Mouse (Mus musculus): ENCODE data around the gene Cyp4f39.
"Not testable (repeated sequence)": the region's sequence is repeated elsewhere in the genome, so short reads cannot be mapped to it uniquely, and the experiment has no call there.

Gene Cyp4f39

DNA sequence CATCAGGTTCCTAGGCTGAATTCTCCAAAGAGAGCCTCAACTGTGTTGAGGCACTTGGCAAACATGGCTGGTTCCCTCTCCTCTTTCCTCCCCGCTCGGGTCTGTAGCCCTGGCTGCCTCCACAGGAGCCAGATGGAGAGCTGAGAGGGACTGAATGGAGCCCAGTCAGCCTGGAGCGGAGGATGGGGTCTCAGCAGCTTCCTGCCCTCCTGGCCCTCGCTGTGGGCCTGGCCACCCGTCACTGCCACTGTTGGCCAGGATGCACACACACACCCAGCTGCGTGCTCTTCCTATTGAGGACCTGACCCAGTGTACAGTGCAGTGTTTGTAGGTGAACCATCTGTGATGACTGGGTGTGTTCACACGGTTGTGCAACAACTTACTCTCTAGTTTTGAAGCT is 19.7 kb downstream of the Cyp4f39 start:
- intact Hi-C loops (cut with DNase I) = no loop called here

GRCm38 (mm10) chr17:32474954-32475560 is 22.5 kb downstream of the Cyp4f39 start:
- intact Hi-C loops (cut with DNase I) = no loop called here

- intact Hi-C loops (cut with DNase I) = no loop called here
Observed at GRCm38 (mm10) chr17:32477204-32477603, 24.7 kb downstream of the Cyp4f39 start.

- intact Hi-C loops (cut with DNase I) = no loop called here
Observed at GRCm38 (mm10) chr17:32478727-32479126, 26.2 kb downstream of the Cyp4f39 start.

DNA sequence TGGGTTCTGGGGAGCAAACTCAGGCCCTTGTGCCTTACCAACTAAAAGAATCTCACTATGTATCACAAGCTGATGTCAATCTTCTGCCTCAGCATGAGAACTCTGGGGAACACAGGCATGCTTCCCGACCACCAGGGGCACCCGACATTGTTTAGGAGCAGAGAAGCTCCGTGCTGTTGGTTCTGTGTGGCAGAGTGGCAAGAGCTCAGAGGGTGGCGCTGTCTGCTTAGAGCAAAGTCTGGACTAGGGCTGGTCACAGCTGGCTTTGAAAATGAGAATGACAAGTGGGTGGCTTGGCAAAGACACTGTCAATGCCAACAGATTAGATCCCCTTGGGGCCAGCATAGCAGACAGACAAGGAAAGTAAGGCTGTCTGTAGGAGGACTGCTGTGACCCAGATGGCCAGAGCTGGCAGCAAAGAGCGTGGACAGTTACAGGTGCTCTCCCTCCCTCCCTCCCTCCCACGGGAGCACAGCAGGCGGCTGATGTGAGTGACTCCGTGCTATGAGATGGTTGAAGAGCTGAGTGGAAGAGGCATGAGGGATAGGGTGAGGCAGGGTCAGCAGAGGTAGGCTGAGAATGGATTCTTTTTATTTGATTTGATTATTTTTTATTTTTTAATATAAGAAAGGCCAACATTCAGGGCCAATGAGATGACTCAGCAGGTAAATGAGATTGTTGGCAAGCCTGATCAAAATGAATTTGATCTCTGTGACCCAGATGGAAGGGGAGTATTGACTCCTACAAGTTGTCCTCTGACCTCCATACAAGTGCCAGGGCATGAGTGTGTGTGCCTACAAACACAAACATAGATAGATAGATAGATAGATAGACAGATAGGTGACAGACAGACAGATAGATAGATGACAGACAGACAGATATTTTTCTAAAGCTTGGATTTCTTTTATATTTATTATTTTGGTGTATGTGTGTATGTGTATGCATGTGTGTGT is 27.3 kb downstream of the Cyp4f39 start:
- intact Hi-C loops (cut with DNase I) = no loop called here

DNA sequence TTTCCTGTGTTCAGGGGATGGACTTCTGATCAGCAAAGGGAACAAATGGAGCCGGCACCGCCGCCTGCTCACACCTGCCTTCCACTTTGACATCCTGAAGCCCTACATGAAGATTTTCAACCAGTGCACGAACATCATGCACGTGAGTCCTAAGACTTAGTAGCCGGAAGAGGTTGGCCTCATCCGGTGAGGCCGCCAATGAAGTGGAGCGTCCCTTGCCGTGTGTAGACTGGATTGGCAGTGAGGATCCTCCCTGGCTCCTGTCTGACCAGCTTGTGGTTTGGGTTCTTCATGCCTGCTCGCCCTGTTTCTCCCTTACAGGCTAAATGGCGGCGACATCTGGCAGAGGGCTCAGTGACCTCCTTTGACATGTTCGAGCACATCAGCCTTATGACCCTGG is 29.2 kb downstream of the Cyp4f39 start:
- intact Hi-C loops (cut with DNase I) = no loop called here

DNA sequence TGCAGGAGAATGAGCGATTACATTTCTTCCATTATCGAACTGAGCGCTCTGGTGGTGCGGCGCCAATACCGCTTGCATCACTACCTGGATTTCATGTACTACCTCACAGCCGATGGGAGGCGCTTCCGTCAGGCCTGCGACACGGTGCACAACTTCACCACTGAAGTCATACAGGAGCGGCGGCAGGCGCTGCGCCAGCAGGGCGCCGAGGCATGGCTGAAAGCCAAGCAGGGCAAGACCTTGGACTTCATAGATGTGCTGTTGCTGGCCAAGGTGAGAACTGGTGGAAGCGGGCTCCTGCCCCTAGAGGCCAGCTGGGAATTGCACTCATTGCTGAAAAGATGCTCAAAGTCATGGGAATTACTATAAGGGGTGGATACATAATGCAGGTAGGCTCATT is 30.7 kb downstream of the Cyp4f39 start:
- intact Hi-C loops (cut with DNase I) = no loop called here

DNA sequence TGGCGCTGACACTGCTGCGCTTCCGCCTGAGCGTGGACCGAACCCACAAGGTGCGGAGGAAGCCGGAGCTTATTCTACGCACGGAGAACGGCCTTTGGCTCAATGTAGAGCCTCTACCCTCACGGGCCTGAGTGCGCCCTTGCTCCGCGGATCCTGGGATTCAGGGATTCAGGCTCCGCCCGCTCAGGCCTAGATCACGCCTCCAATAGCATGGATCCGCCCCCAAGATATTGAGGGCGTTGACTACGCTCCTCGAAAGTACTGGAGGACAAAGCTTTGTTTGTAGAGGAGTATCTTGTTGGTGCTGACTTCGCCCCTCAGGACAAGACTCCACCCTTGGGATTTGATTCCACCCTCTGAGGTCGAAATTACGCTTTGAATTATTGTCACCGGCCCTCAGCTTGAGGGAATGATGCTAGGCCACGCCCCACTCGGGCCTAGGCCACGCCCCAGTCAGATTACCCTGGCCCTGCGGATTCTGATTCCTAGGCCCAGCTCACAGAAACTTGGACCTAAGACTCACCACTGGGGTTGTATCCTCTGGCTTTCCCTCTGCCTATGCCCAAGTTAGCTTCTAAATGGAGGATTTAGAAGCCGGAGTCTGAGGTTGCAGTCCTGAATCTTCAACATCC is 39.9 kb downstream of the Cyp4f39 start:
- intact Hi-C loops (cut with DNase I) = loop anchor here (5.0 kb wide), 3 partner anchors 55 to 145 kb away; partner anchors contain the start of gene Wiz

- intact Hi-C loops (cut with DNase I) = loop anchor here (5.0 kb wide), 3 partner anchors 57 to 147 kb away; partner anchors contain the start of gene Wiz
Observed at GRCm38 (mm10) chr17:32494601-32495000, 42.1 kb downstream of the Cyp4f39 start.

GRCm38 (mm10) chr17:32500511-32500910 is 48.0 kb downstream of the Cyp4f39 start:
- intact Hi-C loops (cut with DNase I) = not testable (repeated sequence)

DNA sequence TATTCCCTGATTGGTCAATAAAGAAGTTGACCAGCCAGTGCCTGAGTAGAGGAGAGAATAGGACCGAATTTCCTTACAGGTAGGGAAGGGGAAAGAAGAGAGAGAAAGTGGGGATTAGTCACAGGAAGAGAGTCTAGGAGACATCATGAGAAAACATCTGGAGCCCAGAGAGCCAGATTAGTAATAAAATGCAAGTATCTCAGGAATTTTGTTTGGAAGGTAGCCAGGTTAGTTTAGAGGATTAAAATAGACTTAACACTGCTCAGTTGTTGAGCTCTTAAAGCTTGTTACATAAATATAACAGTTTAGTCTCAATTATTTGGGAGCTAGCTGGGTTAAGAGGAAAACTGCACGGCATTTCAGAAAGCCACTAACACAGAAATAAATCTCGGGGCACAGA is 48.5 kb downstream of the Cyp4f39 start:
- intact Hi-C loops (cut with DNase I) = no loop called here

DNA sequence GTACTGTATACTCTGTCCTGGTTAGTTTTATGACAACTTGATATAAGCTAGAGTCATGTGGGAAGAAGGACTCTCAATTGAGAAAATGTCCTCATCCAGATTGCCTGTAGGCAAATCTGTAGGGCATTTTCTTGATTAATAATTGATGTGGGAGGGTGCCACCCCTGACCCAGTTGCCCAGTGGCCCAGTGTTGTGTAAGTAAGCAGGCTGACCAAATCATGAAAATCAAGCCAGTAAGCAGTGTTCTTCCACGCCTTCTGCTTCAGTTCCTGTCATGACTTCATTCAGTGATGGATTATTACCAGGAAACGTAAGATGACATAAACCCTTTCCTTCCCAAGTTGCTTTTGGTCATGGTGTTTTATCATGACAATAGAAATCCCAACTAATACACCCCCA is 50.6 kb downstream of the Cyp4f39 start:
- intact Hi-C loops (cut with DNase I) = no loop called here

DNA sequence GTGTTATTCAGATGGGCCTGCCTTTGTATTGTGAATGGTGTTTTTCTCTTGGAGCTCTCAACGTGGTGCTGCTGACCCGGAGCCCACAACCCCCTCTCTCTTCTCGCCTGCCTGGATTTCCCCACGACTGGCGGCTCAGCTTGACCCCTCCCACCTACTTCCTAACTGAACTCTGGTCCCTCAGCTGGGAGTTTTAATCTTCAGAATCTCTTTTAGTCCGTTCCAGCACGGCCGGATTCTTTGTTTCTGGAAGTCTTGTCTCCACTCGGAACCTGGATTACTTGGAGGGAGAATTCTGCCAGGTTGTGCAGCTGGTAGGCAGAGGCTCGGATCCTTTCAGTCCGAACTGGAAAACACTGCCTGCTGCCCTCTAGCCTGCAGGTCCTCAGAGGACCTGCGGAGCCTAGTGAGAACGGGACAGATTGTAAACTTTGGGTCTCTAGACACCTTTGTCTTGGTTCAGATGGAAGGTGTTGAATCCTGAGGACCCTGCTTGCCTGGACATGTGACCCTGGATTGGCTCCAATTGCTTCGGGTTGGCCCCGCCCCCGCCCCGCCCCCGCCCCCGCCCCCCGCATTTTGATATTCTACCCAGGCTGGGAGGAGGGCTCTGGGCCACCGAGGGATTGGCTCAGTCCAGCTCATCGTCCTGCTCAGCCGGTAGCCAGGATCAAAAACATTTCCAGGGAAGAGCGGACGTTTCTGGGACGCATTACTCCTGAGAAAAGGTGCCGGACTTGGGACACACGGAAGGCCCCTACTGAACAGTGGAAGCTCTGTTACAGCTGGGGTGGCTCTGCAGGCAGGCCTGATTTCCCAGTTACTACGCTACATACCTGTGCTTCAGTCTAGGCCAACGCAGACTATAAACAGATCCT is 53.6 kb downstream of the Cyp4f39 start, which contains the start of gene Cyp4f17:
Gene Cyp4f17 (plus strand): TSS at position 200 of the 878 bp plus-strand sequence.
- intact Hi-C loops (cut with DNase I) = no loop called here

DNA sequence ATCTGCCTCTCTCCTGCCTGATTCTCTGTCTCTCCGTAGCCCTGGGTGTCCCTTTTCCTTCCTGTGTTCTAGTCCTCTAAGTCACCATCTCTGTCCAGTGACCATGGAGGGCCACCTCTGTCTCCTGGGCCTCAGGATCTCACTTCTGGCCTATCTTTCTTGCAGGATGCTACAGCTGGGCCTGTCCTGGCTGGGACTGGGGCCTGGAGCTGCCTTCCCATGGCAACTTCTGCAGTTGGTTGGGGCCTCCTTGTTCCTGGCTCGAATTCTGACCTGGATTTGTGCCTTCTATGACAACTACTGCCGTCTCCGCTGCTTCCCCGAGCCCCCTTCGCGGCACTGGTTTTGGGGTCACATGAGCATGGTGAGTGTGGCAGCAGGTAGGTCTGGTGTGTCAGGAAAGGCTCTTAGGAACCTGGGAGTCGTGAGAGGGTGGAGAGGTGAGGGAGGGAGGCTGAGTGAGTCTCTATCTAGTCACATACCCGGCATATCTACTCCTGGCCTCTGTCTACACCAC is 54.3 kb downstream of the Cyp4f39 start:
- intact Hi-C loops (cut with DNase I) = no loop called here

DNA sequence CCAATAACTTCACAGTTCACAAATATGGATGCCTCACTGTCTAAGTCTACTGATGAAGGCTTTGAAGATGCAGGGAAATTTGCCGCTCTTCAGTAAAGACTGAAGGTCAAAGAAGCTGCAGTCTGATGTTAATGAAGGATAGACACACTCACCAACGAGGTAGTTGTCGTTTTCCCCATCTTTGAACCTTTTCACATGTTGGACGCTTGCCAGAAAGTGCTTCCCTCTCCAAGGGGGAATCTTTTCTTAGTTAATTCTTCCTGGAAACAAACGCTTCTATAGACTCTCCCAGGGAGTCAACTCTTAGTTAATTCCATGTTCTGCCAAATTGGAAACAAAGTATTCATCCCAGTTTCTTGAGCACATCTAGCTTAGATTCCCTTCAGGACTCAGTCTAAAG is 63.6 kb downstream of the Cyp4f39 start:
- intact Hi-C loops (cut with DNase I) = no loop called here

DNA sequence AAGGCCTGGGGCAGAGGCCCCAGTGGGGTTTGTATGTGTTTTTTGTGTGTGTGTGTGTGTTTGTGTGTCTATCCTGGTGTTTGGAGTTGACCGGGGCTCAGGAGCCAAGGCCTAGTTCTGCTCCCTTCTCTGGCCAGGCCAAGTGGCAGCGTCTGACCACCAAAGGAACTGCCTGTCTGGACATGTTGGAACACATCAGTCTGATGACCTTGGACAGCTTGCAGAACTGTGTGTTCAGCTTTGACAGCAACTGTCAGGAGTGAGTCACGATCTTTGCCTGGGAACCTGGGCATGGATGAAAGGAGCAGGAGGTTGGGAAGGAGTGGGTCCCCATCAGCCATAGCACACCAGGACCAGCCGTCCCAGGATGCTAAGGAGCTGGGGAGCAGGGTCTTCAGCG is 69.5 kb downstream of the Cyp4f39 start:
- intact Hi-C loops (cut with DNase I) = no loop called here

DNA sequence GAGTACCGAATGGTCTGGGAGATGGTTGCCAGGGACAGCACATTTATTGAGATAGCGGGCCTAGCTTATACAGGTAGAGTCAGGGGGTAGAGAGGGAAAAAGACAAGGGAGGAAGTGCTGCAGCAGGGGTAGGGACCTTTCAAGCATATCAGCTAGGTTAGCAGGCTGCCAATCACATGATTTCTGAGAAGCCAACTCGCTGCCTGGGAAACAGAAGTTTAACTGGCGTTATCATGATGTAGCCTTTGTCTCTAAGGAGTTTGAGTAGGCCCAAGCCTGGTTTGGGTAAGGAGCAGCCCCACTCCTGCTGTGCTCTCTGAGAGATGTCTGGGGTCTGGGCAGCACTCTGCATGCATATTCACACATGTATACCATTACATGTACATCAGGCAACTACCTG is 69.9 kb downstream of the Cyp4f39 start:
- intact Hi-C loops (cut with DNase I) = no loop called here

- intact Hi-C loops (cut with DNase I) = no loop called here
Observed at GRCm38 (mm10) chr17:32522816-32523215, 70.3 kb downstream of the Cyp4f39 start.

GRCm38 (mm10) chr17:32523895-32524294 is 71.4 kb downstream of the Cyp4f39 start:
- intact Hi-C loops (cut with DNase I) = no loop called here

DNA sequence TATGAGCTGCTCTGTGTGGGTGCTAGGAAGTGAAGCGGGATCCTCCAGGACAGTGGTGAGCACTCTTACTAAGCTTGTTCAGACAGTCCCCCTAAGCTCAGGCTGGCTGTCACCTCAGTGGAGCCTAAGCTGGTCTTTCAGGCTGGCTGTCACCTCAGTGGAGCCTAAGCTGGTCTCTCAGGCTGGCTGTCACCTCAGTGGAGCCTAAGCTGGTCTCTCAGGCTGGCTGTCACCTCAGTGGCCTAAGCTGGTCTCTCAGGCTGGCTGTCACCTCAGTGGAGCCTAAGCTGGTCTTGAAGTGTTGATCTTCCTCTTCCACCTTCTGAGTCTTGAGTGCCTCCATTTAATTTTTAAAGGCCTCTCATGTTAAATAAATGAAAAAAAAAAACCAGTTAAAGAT is 73.8 kb downstream of the Cyp4f39 start:
- intact Hi-C loops (cut with DNase I) = not testable (repeated sequence)

DNA sequence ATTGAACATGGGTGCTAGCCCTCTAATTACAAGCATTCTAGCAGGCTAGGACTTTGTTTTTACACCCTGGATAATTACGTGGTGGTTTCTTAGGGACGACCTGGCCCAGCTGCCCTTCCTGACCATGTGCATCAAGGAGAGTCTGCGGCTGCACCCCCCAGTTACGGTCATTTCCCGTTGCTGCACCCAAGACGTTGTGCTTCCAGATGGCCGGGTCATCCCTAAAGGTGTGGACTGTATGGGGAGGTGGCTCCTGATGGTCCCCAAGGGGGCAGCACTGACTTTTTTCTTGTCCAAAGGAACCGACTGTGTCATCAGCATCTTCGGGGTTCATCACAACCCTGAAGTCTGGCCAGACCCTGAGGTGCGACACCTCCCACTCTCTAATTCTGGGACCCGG is 75.2 kb downstream of the Cyp4f39 start:
- intact Hi-C loops (cut with DNase I) = no loop called here
